Mouse (Mus musculus): ENCODE results near the gene Mef2a.

GRCm38 (mm10) chr7:67199412-67199811 lies 173.2 kb downstream of the Mef2a start:
- no peak for TF ChIP-seq POLR2A (IDR thresholded peaks at IDR 0.05; ENCODE audit: extremely low read depth, insufficient read depth, low read length)
- TF ChIP-seq CTCF (IDR thresholded peaks at IDR 0.05; ENCODE audit: extremely low read depth, insufficient read depth, low read length), result peak; percentile 91

Data from cortical plate, adult 2 months (tissue).